Mouse (Mus musculus): ENCODE measurements at regions not wholly inside any gene's neighbourhood (a gene's known extent, or its start where the extent isn't known, plus 50 kb on each side); places are given as distances from the start of the nearest gene placed in this dataset.
"Not testable (repeated sequence)": the region's sequence is repeated elsewhere in the genome, so short reads cannot be mapped to it uniquely, and the experiment has no call there.

- H3K4me1 ChIP-seq (replicated peaks; ENCODE audit: control insufficient read depth in 2 of 2, insufficient read depth in 2 of 2, low read length in 1 of 2); DNase-seq (ENCODE audit: low read depth in 3 of 3, low spot score in 3 of 3); H3K27me3 ChIP-seq (ENCODE audit: control insufficient read depth, insufficient read depth, low read length); H3K9me3 ChIP-seq (ENCODE audit: control insufficient read depth, low read length); H3K36me3 ChIP-seq (replicated peaks; ENCODE audit: control insufficient read depth, insufficient read depth, low read depth); ATAC-seq (ENCODE audit: insufficient read depth); H3K4me3 ChIP-seq (ENCODE audit: insufficient read depth in 1 of 2, low read depth in 2 of 2, low read length in 2 of 2); H3K4me2 ChIP-seq (ENCODE audit: low read depth); H3K9ac ChIP-seq (replicated peaks); H3K27ac ChIP-seq: not testable (repeated sequence)
- WGBS (ENCODE audit: insufficient replicate concordance): no CpG with 5 or more reads among the region's 56 CpGs
These were observed 84.4 kb downstream of the 1700018G05Rik start for GRCm38 (mm10) chrX:103012298-103013243.

- H3K27me3 ChIP-seq (ENCODE audit: control insufficient read depth, insufficient read depth, low read length); DNase-seq (ENCODE audit: low read depth in 3 of 3, low spot score in 3 of 3); H3K36me3 ChIP-seq (replicated peaks; ENCODE audit: control insufficient read depth, insufficient read depth, low read depth); ATAC-seq (ENCODE audit: insufficient read depth); H3K27ac ChIP-seq; H3K4me3 ChIP-seq (ENCODE audit: insufficient read depth in 1 of 2, low read depth in 2 of 2, low read length in 2 of 2); H3K9ac ChIP-seq (replicated peaks); H3K4me1 ChIP-seq (replicated peaks; ENCODE audit: control insufficient read depth in 2 of 2, insufficient read depth in 2 of 2, low read length in 1 of 2); H3K4me2 ChIP-seq (ENCODE audit: low read depth); H3K9me3 ChIP-seq (ENCODE audit: control insufficient read depth, low read length): not testable (repeated sequence)
- 55% methylated on average over 1 of the region's 3 CpGs for WGBS (ENCODE audit: insufficient replicate concordance)
These were observed 65.8 kb downstream of the 1700018G05Rik start for GRCm38 (mm10) chrX:102993956-102994355.
